Mouse (Mus musculus): ENCODE data around the gene Acbd3. TPM values are rescaled to one million over a fixed set of nuclear protein-coding genes. Genes with fewer than 3 reads are reported as not detected.

The Acbd3 gene
- polyA plus RNA-seq, 1 experiment from 2014 or later: 23.1 TPM

DNA sequence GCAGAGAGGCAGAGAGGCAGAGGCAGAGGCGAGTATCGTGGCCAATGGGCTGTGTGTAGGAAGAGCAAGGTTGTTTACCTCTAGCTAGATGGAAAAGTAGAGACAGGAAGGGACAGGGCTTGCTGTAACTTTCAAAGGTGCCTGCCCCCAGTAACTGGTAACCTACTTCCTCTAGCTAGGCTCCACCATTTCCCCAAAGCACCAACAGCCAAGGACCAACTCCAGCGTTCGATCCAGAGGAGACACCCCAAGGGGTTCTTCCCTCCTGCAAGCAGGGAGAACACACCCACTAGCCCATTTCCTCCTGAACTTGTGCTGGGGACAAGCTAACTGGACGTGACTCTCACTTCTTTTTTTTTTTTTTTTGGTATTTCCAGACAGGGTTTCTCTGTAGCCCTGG, 40.7 kb downstream of the Acbd3 start:
- no peak overlapping the region for H3K9ac ChIP-seq (ENCODE audit: low read length)
- 80% methylated on average over 5 of the region's 5 CpGs for WGBS
- H3K27me3 ChIP-seq (ENCODE audit: control insufficient read depth, insufficient read depth, low read length): no peaks in the 10 kb centered on the region
- H3K4me3 ChIP-seq (ENCODE audit: low read depth, low read length): no peak overlapping the region
- no peaks in the 10 kb centered on the region for H3K4me1 ChIP-seq (ENCODE audit: control insufficient read depth, insufficient read depth, low read length)
- no peaks in the 10 kb centered on the region for H3K9me3 ChIP-seq (ENCODE audit: control insufficient read depth, low read length)
- no peak overlapping the region for H3K27ac ChIP-seq (ENCODE audit: low read depth, low read length)
- no peak for ATAC-seq (ENCODE audit: insufficient read depth, low FRiP score, low TSS enrichment)
- H3K36me3 ChIP-seq (ENCODE audit: control insufficient read depth, insufficient read depth, low read length): no peaks in the 10 kb centered on the region
- no peak overlapping the region for H3K4me2 ChIP-seq (ENCODE audit: low read depth)
- no peak for DNase-seq (ENCODE audit: low spot score)

DNA sequence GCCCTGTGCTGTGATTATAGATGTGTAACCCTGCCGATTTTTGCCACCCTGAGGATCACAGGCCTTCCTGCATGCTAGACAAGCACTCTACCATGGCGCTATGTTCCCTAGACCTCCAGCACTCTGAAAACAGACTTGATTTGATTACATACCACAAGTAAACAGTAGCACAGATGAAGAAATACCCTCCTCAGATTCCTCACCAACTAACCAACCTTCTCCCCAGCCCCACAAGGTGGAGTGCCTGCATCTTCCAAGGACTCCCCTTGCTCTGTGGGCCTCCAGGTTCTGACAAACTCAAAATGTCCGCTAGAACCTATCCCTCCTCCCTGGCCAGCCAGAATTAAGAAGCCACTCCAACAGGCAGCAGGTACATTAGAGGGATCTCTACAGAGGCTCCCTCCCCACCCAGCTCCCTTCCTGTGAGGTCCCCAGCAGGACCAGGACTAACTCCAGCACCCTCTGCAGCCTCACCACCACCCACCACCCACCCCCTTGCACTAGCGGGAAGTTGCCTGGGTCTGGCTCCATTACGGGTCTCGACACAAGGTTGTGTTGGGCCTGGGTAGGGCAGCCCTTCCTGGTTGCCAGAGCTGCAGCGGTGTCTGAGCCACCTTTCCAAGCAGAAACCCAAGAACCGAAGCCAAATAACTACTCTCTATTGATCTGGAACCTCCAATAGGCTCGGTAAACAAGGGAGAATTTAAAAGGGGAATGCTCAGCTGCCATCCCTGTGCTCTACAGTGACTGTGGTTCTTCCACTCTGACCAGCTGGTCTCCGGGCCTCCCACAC, 41.9 kb downstream of the Acbd3 start:
- H3K4me2 ChIP-seq (ENCODE audit: low read depth): peak overlapping the region; percentile 86
- ATAC-seq (ENCODE audit: insufficient read depth, low FRiP score, low TSS enrichment) (0 out of 2 replicates have a peak, but pooled peaks have one; percentile 12), DNase-seq (ENCODE audit: low spot score) (peak; percentile 13)
- peak overlapping the region; percentile 49; the same call in 1 of the 2 replicates for H3K27ac ChIP-seq (ENCODE audit: low read depth, low read length)
- H3K9me3 ChIP-seq (ENCODE audit: control insufficient read depth, low read length): no peaks in the 10 kb centered on the region
- WGBS: 17% methylated on average over 10 of the region's 10 CpGs
- no peaks in the 10 kb centered on the region for H3K4me1 ChIP-seq (ENCODE audit: control insufficient read depth, insufficient read depth, low read length)
- no peaks in the 10 kb centered on the region for H3K36me3 ChIP-seq (ENCODE audit: control insufficient read depth, insufficient read depth, low read length)
- H3K9ac ChIP-seq (ENCODE audit: low read length): peak overlapping the region; percentile 88
- H3K27me3 ChIP-seq (ENCODE audit: control insufficient read depth, insufficient read depth, low read length): no peaks in the 10 kb centered on the region
- H3K4me3 ChIP-seq (ENCODE audit: low read depth, low read length): peak overlapping the region; percentile 50

DNA sequence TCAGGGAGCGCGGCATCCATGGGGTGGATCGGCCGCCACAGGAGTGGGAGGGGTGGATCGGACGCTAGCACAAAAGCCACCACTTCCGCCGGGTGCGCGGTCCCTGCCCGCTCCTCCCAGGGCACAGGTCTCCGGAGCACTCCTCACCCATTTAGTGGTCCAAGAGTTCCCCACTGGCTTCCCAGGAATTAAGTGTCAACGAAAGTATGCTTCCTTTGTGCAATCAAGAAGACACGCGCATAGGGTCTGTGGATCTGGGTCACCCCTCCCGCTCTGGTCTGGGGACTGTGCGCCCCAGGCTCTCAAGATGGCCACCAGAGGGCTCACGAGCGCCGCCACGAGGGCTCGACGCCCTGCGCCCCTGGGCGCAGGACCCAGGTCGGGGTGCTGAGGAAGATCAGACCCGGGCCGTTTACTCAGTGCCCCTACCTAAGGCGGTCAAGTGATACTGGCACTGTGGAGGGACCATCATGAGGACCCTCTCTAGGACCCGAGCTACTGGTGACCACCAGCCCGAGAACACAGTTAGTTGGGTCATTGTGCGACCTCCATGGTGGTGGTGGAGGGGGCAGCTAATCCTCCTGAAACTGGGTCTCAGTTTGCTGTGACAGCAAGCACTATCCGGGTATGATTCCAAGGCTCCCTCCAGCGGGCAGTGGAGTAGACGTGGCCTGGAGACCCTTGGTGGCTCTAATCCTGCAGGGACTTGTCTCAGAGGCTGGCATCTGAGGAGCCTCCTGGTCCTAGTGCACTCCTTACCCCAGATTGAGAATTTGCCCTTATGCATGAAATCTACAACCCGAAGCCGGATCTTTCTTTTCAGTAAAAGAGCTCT, 42.7 kb downstream of the Acbd3 start:
- peak overlapping the region; percentile 86 for H3K4me2 ChIP-seq (ENCODE audit: low read depth)
- peak overlapping the region; percentile 88 for H3K9ac ChIP-seq (ENCODE audit: low read length)
- WGBS: 4% methylated on average over 37 of the region's 37 CpGs
- ATAC-seq (ENCODE audit: insufficient read depth, low FRiP score, low TSS enrichment) (peak; percentile 89), DNase-seq (ENCODE audit: low spot score) (peak; percentile 89)
- H3K9me3 ChIP-seq (ENCODE audit: control insufficient read depth, low read length): no peaks in the 10 kb centered on the region
- peak overlapping the region; percentile 49; the same call in 1 of the 2 replicates for H3K27ac ChIP-seq (ENCODE audit: low read depth, low read length)
- H3K4me3 ChIP-seq (ENCODE audit: low read depth, low read length): peak overlapping the region; percentile 50
- H3K36me3 ChIP-seq (ENCODE audit: control insufficient read depth, insufficient read depth, low read length): no peaks in the 10 kb centered on the region
- H3K27me3 ChIP-seq (ENCODE audit: control insufficient read depth, insufficient read depth, low read length): no peaks in the 10 kb centered on the region
- H3K4me1 ChIP-seq (ENCODE audit: control insufficient read depth, insufficient read depth, low read length): no peaks in the 10 kb centered on the region

DNA sequence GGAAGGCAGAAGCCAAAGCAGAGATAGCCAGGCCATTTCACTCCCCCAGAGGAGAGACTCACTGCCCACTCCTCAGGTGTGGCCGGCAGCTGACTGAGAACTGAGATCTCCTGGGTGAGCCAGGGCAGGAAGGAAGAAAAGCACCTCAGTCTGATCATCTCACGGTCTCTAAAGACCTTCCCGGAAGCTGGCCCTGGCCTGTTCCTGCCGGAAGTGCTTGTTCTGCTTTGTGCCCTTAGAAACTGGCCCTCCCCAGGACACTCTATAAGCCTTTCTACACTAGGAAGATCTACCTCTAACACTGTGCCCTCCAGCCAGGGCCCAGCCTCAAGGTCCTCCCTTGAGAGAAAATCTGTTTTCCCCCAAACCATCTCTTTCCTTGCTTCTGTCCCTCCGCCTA, 45.5 kb downstream of the Acbd3 start:
- no peaks in the 10 kb centered on the region for H3K27me3 ChIP-seq (ENCODE audit: control insufficient read depth, insufficient read depth, low read length)
- no peaks in the 10 kb centered on the region for H3K9me3 ChIP-seq (ENCODE audit: control insufficient read depth, low read length)
- H3K36me3 ChIP-seq (ENCODE audit: control insufficient read depth, insufficient read depth, low read length): no peaks in the 10 kb centered on the region
- no peak overlapping the region for H3K9ac ChIP-seq (ENCODE audit: low read length)
- H3K4me2 ChIP-seq (ENCODE audit: low read depth): no peak overlapping the region
- H3K27ac ChIP-seq (ENCODE audit: low read depth, low read length): no peak overlapping the region
- no peak overlapping the region for H3K4me3 ChIP-seq (ENCODE audit: low read depth, low read length)
- H3K4me1 ChIP-seq (ENCODE audit: control insufficient read depth, insufficient read depth, low read length): no peaks in the 10 kb centered on the region
- 92% methylated on average over 5 of the region's 5 CpGs for WGBS
- no peak for ATAC-seq (ENCODE audit: insufficient read depth, low FRiP score, low TSS enrichment)
- DNase-seq (ENCODE audit: low spot score): no peak

GRCm38 (mm10) chr1:180771722-180772121, 45.9 kb downstream of the Acbd3 start:
- ATAC-seq (ENCODE audit: insufficient read depth, low FRiP score, low TSS enrichment) (no peak), DNase-seq (ENCODE audit: low spot score) (no peak)
- Histone ChIP-seq H3K27ac (ENCODE audit: low read depth, low read length) (no peak overlapping the region), H3K36me3 (ENCODE audit: control insufficient read depth, insufficient read depth, low read length) (no peaks in the 10 kb centered on the region), H3K4me2 (ENCODE audit: low read depth) (no peak overlapping the region), H3K4me1 (ENCODE audit: control insufficient read depth, insufficient read depth, low read length) (no peaks in the 10 kb centered on the region), H3K9me3 (ENCODE audit: control insufficient read depth, low read length) (no peaks in the 10 kb centered on the region), H3K27me3 (ENCODE audit: control insufficient read depth, insufficient read depth, low read length) (no peaks in the 10 kb centered on the region), H3K9ac (ENCODE audit: low read length) (no peak overlapping the region), H3K4me3 (ENCODE audit: low read depth, low read length) (no peak overlapping the region)
- 58% methylated on average over 4 of the region's 4 CpGs for WGBS

DNA sequence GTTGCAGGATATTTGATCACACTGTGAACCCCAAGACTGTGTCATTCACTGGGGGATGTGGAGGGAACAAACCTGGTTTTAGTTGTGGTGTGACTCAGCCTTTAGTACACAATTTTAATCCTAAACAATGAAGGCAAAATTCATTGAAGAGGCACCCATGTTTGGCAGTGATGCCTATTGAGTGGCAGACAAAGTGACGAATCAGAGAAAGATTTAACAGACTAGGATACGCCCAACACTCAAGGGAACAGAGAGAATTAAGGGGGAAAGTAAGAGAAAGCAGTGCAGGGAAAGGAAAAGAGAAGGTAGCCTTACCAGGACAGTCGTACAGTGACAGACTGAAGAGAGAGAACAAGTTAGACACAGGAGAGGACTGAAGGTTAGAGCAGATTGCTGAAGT, 46.4 kb downstream of the Acbd3 start:
- Histone ChIP-seq H3K4me1 (ENCODE audit: control insufficient read depth, insufficient read depth, low read length) (no peaks in the 10 kb centered on the region), H3K4me2 (ENCODE audit: low read depth) (no peak overlapping the region), H3K36me3 (ENCODE audit: control insufficient read depth, insufficient read depth, low read length) (no peaks in the 10 kb centered on the region), H3K27ac (ENCODE audit: low read depth, low read length) (no peak overlapping the region), H3K4me3 (ENCODE audit: low read depth, low read length) (no peak overlapping the region), H3K27me3 (ENCODE audit: control insufficient read depth, insufficient read depth, low read length) (no peaks in the 10 kb centered on the region), H3K9me3 (ENCODE audit: control insufficient read depth, low read length) (no peaks in the 10 kb centered on the region), H3K9ac (ENCODE audit: low read length) (no peak overlapping the region)
- DNase-seq (ENCODE audit: low spot score): no peak
- no peak for ATAC-seq (ENCODE audit: insufficient read depth, low FRiP score, low TSS enrichment)
- 92% methylated on average over 3 of the region's 3 CpGs for WGBS

DNA sequence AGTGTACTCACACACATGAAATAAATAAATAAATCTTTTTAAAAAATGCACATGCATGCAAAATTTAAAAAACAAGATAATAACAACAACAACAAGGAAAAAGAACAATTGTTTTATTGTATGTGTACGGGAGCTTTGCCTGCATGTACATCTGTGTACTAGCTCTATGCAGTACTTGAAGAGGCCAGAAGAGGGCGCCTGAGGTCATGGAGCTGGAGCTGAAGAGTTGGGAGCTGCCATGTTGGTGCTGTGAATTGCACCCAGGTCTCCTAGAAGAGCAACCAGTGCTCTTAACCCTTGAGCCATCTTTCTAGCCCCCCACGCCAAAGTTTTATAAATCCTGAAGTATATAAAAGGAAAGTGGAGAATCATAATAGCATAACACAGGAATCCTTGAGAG, 48.8 kb downstream of the Acbd3 start:
- H3K9ac ChIP-seq (ENCODE audit: low read length): no peak overlapping the region
- no peak overlapping the region for H3K4me3 ChIP-seq (ENCODE audit: low read depth, low read length)
- no peaks in the 10 kb centered on the region for H3K36me3 ChIP-seq (ENCODE audit: control insufficient read depth, insufficient read depth, low read length)
- no peaks in the 10 kb centered on the region for H3K27me3 ChIP-seq (ENCODE audit: control insufficient read depth, insufficient read depth, low read length)
- no peak for DNase-seq (ENCODE audit: low spot score)
- H3K27ac ChIP-seq (ENCODE audit: low read depth, low read length): no peak overlapping the region
- 63% methylated on average over 3 of the region's 3 CpGs for WGBS
- ATAC-seq (ENCODE audit: insufficient read depth, low FRiP score, low TSS enrichment): no peak
- H3K4me2 ChIP-seq (ENCODE audit: low read depth): no peak overlapping the region
- H3K4me1 ChIP-seq (ENCODE audit: control insufficient read depth, insufficient read depth, low read length): no peaks in the 10 kb centered on the region
- no peaks in the 10 kb centered on the region for H3K9me3 ChIP-seq (ENCODE audit: control insufficient read depth, low read length)

GRCm38 (mm10) chr1:180775317-180775716, 49.5 kb downstream of the Acbd3 start:
- WGBS: 89% methylated on average over 10 of the region's 10 CpGs
- ATAC-seq (ENCODE audit: insufficient read depth, low FRiP score, low TSS enrichment) (no peak), DNase-seq (ENCODE audit: low spot score) (no peak)
- H3K4me1 ChIP-seq (ENCODE audit: control insufficient read depth, insufficient read depth, low read length): no peaks in the 10 kb centered on the region
- no peak overlapping the region for H3K27ac ChIP-seq (ENCODE audit: low read depth, low read length)
- no peaks in the 10 kb centered on the region for H3K36me3 ChIP-seq (ENCODE audit: control insufficient read depth, insufficient read depth, low read length)
- no peak overlapping the region for H3K4me3 ChIP-seq (ENCODE audit: low read depth, low read length)
- H3K27me3 ChIP-seq (ENCODE audit: control insufficient read depth, insufficient read depth, low read length): no peaks in the 10 kb centered on the region
- H3K4me2 ChIP-seq (ENCODE audit: low read depth): no peak overlapping the region
- H3K9me3 ChIP-seq (ENCODE audit: control insufficient read depth, low read length): no peaks in the 10 kb centered on the region
- no peak overlapping the region for H3K9ac ChIP-seq (ENCODE audit: low read length)

Measured in neural tube, embryonic 11.5 days (tissue).